Mouse (Mus musculus): ENCODE measurements around the gene Olfr859. TPM values are rescaled to one million over a fixed set of nuclear protein-coding genes. Genes with fewer than 3 reads are reported as not detected.

The Olfr859 gene
- polyA plus RNA-seq (2014; fragmentation: Illumina TruSeq; extraction: RNeasy Lipid Tissue Mini Kit (QIAGEN cat#74804); ENCODE audit: low replicate concordance): not detected

DNA sequence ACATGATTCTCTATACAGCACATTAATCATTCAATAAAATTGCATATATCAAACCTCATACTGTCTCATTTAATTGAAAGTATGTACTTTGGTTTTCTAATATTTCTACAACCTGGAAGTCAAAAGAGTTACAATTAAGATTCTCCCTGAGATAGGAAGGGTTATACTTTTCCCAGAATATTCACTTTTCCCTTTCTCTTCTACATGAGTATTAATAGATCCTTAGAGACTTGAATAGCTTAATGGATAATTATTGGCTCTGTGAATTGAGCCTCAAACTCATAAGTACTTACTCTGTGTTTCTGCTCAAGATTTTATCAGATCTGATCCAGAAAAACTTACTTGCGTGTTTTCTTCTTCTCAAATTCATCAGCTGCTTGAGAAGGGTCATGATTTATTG, at the start of gene Olfr859:
TSS of gene Olfr859 (plus strand) at position 301 of the 400 bp plus-strand sequence.

GRCm38 (mm10) chr9:19779983-19780382, 24.7 kb upstream of the Olfr859 start, which contains the start of gene Olfr58:
Gene Olfr58 (plus strand): TSS chr9:19780283.

GRCm38 (mm10) chr9:19849647-19850046, 44.9 kb downstream of the Olfr859 start, which contains the start of gene Olfr860:
Gene Olfr860 (minus strand): TSS chr9:19849747.

Other genes with a start within 250 kb of the Olfr859 start
- not detected for gene Olfr854, start 237.5 kb upstream of the Olfr859 start, polyA plus RNA-seq (2014; fragmentation: Illumina TruSeq; extraction: RNeasy Lipid Tissue Mini Kit (QIAGEN cat#74804); ENCODE audit: low replicate concordance)
- not detected for gene Olfr855, start 222.3 kb upstream of the Olfr859 start, polyA plus RNA-seq (2014; fragmentation: Illumina TruSeq; extraction: RNeasy Lipid Tissue Mini Kit (QIAGEN cat#74804); ENCODE audit: low replicate concordance)
- gene Zfp317, start 182.8 kb upstream of the Olfr859 start, polyA plus RNA-seq (2014; fragmentation: Illumina TruSeq; extraction: RNeasy Lipid Tissue Mini Kit (QIAGEN cat#74804); ENCODE audit: low replicate concordance): 33.4 TPM
- not detected for gene Olfr857, start 95.5 kb upstream of the Olfr859 start, polyA plus RNA-seq (2014; fragmentation: Illumina TruSeq; extraction: RNeasy Lipid Tissue Mini Kit (QIAGEN cat#74804); ENCODE audit: low replicate concordance)
- gene Olfr58, start 24.6 kb upstream of the Olfr859 start, polyA plus RNA-seq (2014; fragmentation: Illumina TruSeq; extraction: RNeasy Lipid Tissue Mini Kit (QIAGEN cat#74804); ENCODE audit: low replicate concordance): not detected
- not detected for gene Olfr860, start 44.8 kb downstream of the Olfr859 start, polyA plus RNA-seq (2014; fragmentation: Illumina TruSeq; extraction: RNeasy Lipid Tissue Mini Kit (QIAGEN cat#74804); ENCODE audit: low replicate concordance)
- gene Olfr862, start 83.1 kb downstream of the Olfr859 start, polyA plus RNA-seq (2014; fragmentation: Illumina TruSeq; extraction: RNeasy Lipid Tissue Mini Kit (QIAGEN cat#74804); ENCODE audit: low replicate concordance): not detected
- gene Olfr77, start 112.0 kb downstream of the Olfr859 start, polyA plus RNA-seq (2014; fragmentation: Illumina TruSeq; extraction: RNeasy Lipid Tissue Mini Kit (QIAGEN cat#74804); ENCODE audit: low replicate concordance): not detected
- not detected for gene Olfr866, start 223.1 kb downstream of the Olfr859 start, polyA plus RNA-seq (2014; fragmentation: Illumina TruSeq; extraction: RNeasy Lipid Tissue Mini Kit (QIAGEN cat#74804); ENCODE audit: low replicate concordance)